Mouse (Mus musculus) CD8-positive naive resting alpha-beta T cell, adult 2 months (primary cell): ENCODE data around the gene Igf1r.

Experiments
- DNase-seq, 2 experiments: peaks; one replicate each; pipeline ENCODE4 v3.0.0; 2022; ENCODE audit warnings: low read depth in 2 of 2, low spot score in 2 of 2

Igf1r gene

GRCm38 (mm10) chr7:68160094-68160791 lies 207.6 kb downstream of the Igf1r start:
- DNase-seq, result no peak

GRCm38 (mm10) chr7:68164074-68164473 lies 211.4 kb downstream of the Igf1r start:
- no peak for DNase-seq

- DNase-seq, result no peak
These were observed 220.1 kb downstream of the Igf1r start for GRCm38 (mm10) chr7:68172776-68173175.

- DNase-seq, result no peak
These were observed 227.0 kb downstream of the Igf1r start for GRCm38 (mm10) chr7:68179672-68180071.

- DNase-seq, result no peak
These were observed 228.5 kb downstream of the Igf1r start for GRCm38 (mm10) chr7:68181104-68181503.

- DNase-seq, result no peak
These were observed 229.4 kb downstream of the Igf1r start for GRCm38 (mm10) chr7:68182025-68182424.

- no peak for DNase-seq
These were observed 230.1 kb downstream of the Igf1r start for GRCm38 (mm10) chr7:68182773-68183172.

- DNase-seq, result no peak
These were observed 230.8 kb downstream of the Igf1r start for GRCm38 (mm10) chr7:68183421-68183820.

- no peak for DNase-seq
These were observed 236.6 kb downstream of the Igf1r start for GRCm38 (mm10) chr7:68189211-68189610.

- DNase-seq, result peak; percentile 34 to 54
These were observed 237.2 kb downstream of the Igf1r start for GRCm38 (mm10) chr7:68189691-68190456.

- DNase-seq, result no peak
These were observed 241.5 kb downstream of the Igf1r start for GRCm38 (mm10) chr7:68193958-68194695.

GRCm38 (mm10) chr7:68199609-68200008 lies 247.0 kb downstream of the Igf1r start:
- DNase-seq, result no peak

- DNase-seq, result peak in 1 of 2 experiments; percentile 29
These were observed 253.3 kb downstream of the Igf1r start for GRCm38 (mm10) chr7:68205776-68206427.

GRCm38 (mm10) chr7:68209039-68209438 lies 256.4 kb downstream of the Igf1r start:
- DNase-seq, result no peak

GRCm38 (mm10) chr7:68210417-68210816 lies 257.8 kb downstream of the Igf1r start:
- DNase-seq, result no peak

- no peak for DNase-seq
These were observed 259.3 kb downstream of the Igf1r start for GRCm38 (mm10) chr7:68211883-68212282.

GRCm38 (mm10) chr7:68213842-68214241 lies 261.2 kb downstream of the Igf1r start:
- no peak for DNase-seq

- DNase-seq, result no peak
These were observed 263.0 kb downstream of the Igf1r start for GRCm38 (mm10) chr7:68215522-68216070.

GRCm38 (mm10) chr7:68218879-68219278 lies 266.3 kb downstream of the Igf1r start:
- DNase-seq, result no peak

- DNase-seq, result no peak
These were observed 269.1 kb downstream of the Igf1r start for GRCm38 (mm10) chr7:68221677-68222230.

- no peak for DNase-seq
These were observed 270.8 kb downstream of the Igf1r start for GRCm38 (mm10) chr7:68223356-68223808.
